Mouse (Mus musculus) subcutaneous adipose tissue, adult 2 months (tissue): ENCODE measurements around the gene Gm438. TPM values are rescaled to one million over a fixed set of nuclear protein-coding genes. Genes with fewer than 3 reads are reported as not detected.

Experiments used
- polyA plus RNA-seq: library from polyadenylated mRNA; depleted of rRNA; stranded (reverse); fragments of >200 nt; gene quantifications from 2 replicates; pipeline ENCODE4 v1.2.3, GENCODE M21; 2012; ENCODE audit warnings: low replicate concordance; rRNA removed

Gm438 gene
- polyA plus RNA-seq: not detected in 2 replicates

DNA sequence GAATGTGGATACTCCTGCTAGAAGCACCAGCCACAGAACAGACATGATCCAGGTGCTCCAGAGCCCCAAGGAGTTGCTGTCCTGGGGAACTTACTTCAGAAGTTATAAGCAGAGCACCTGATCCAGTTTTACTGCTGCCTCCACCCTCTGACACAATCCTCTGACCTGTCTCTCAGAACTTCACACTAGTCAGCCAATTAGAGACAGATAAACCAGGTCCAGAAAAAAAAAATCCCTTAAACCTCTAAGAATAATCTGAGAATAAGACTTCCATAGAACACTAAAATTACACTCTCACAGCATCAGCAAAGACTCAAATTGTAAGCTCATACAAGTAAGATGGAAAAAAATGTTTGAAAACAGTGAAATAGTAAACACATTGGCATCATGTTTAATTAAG lies at the start of gene Gm438:
Gm438 (minus strand) TSS at position 101 of the 400 bp plus-strand sequence.

Other genes starting within 250 kb of the Gm438 start
- not detected in 2 replicates for gene Gm13124, start 221.4 kb downstream of the Gm438 start, polyA plus RNA-seq
- gene Aadacl4, start 172.9 kb downstream of the Gm438 start, polyA plus RNA-seq: not detected in 2 replicates
- gene Gm436, start 100.2 kb downstream of the Gm438 start, polyA plus RNA-seq: not detected in 2 replicates
- not detected in 2 replicates for gene Gm13178, start 65.2 kb downstream of the Gm438 start, polyA plus RNA-seq
- 163 and 391 TPM in 2 replicates for gene Dhrs3, start 106.2 kb upstream of the Gm438 start, polyA plus RNA-seq